Mouse (Mus musculus): Measurements from ENCODE around the gene Ubtd2. TPM values are rescaled to one million over a fixed set of nuclear protein-coding genes. Genes with fewer than 3 reads are reported as not detected.

The Ubtd2 gene
- polyA plus RNA-seq, 1 experiment from 2014 or later = 61.5 TPM

DNA sequence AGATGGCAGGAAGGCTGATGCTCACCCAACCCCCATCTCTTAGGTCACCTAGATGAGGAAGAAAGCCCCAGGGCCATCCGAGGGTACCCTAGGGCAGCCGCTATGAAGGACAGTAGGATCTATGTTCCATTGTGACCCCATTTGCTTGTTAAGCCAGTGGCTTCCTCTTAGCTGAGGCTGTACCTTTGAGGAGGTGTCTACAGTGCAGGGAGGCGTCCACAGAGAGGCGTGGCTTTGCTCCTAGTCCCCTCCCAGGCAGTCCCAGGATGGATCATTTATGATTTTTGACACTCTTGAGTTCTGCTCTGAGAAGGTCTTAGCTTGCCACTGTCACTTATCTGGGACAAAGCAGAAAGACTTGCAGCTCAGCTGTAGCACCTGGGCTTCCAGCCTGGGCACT is 83.7 kb downstream of the Ubtd2 start:
- Histone ChIP-seq H3K4me2 (replicated peaks; ENCODE audit: low read depth, low read length) (no peak overlapping the region), H3K4me3 (ENCODE audit: low read depth, low read length) (no peak overlapping the region), H3K4me1 (ENCODE audit: control insufficient read depth, insufficient read depth, low read length) (peaks cover 13% of the 10 kb centered on the region; the same call in 1 of the 2 replicates), H3K27ac (ENCODE audit: low read length) (peak overlapping the region; percentile 15; the same call in 1 of the 2 replicates), H3K27me3 (ENCODE audit: control insufficient read depth, insufficient read depth, low read length) (no peaks in the 10 kb centered on the region), H3K36me3 (ENCODE audit: control insufficient read depth, insufficient read depth, low read length) (no peaks in the 10 kb centered on the region), H3K9me3 (ENCODE audit: control insufficient read depth, low read depth, low read length) (no peaks in the 10 kb centered on the region), H3K9ac (replicated peaks; ENCODE audit: low read depth, low read length) (no peak overlapping the region)
- no peak for ATAC-seq (ENCODE audit: insufficient number of reproducible peaks, insufficient read depth, low FRiP score, low read depth)
- 76% methylated on average over 4 of the region's 4 CpGs for WGBS

DNA sequence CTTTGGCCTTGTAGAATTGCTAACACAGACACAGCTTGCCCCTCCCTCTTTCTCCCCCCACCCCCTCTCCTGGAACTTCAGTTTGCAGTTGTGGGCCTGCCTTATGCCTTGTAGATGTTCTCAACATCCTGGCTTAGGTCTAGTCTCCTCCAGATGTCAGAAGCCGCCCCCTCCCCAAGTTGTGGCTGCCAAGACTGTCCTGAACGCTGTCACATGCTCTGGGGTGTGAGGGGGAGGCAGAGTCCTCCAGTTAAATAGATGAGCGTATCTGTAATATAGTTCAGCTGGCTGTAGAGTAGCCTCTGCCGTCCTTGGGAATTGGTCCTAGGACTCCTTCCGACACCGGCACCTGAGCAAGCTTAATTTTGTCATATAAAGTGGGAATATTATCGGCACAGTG is 84.5 kb downstream of the Ubtd2 start:
- WGBS = 61% methylated on average over 7 of the region's 7 CpGs
- no peak for ATAC-seq (ENCODE audit: insufficient number of reproducible peaks, insufficient read depth, low FRiP score, low read depth)

DNA sequence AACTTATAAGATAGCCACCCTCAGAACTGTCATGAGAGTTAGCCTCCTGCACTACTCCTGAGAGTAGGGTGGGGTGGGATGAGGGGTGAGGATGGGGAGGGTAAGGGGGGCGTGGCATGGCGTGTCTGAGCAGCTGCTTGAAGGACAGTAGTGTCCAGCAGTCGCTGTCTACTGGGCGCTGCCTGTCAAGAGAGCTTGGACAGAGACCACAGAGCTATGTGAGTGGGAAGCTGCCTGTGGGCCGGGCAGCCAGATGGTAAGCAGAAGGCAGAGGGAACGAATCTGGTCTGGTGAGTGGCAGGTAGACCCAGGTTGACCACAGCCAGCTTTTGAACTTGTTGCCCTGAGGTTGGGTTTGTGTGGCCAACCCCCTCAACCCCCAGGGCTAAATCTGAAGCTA is 85.3 kb downstream of the Ubtd2 start:
- Histone ChIP-seq H3K4me1 (ENCODE audit: control insufficient read depth, insufficient read depth, low read length) (peaks cover 7% of the 10 kb centered on the region; the same call in 1 of the 2 replicates), H3K27ac (ENCODE audit: low read length) (no peak overlapping the region), H3K27me3 (ENCODE audit: control insufficient read depth, insufficient read depth, low read length) (no peaks in the 10 kb centered on the region), H3K9me3 (ENCODE audit: control insufficient read depth, low read depth, low read length) (no peaks in the 10 kb centered on the region), H3K9ac (replicated peaks; ENCODE audit: low read depth, low read length) (no peak overlapping the region), H3K4me3 (ENCODE audit: low read depth, low read length) (no peak overlapping the region), H3K36me3 (ENCODE audit: control insufficient read depth, insufficient read depth, low read length) (no peaks in the 10 kb centered on the region), H3K4me2 (replicated peaks; ENCODE audit: low read depth, low read length) (no peak overlapping the region)
- 73% methylated on average over 6 of the region's 6 CpGs for WGBS
- ATAC-seq (ENCODE audit: insufficient number of reproducible peaks, insufficient read depth, low FRiP score, low read depth) = no peak

More for the DNA sequence above, 84.5 kb downstream of the Ubtd2 start:
- no peak overlapping the region for H3K4me3 ChIP-seq (ENCODE audit: low read depth, low read length)
- H3K27me3 ChIP-seq (ENCODE audit: control insufficient read depth, insufficient read depth, low read length) = no peaks in the 10 kb centered on the region
- H3K27ac ChIP-seq (ENCODE audit: low read length) = peak overlapping the region; percentile 15; the same call in 1 of the 2 replicates
- no peak overlapping the region for H3K4me2 ChIP-seq (replicated peaks; ENCODE audit: low read depth, low read length)
- H3K36me3 ChIP-seq (ENCODE audit: control insufficient read depth, insufficient read depth, low read length) = no peaks in the 10 kb centered on the region
- H3K9me3 ChIP-seq (ENCODE audit: control insufficient read depth, low read depth, low read length) = no peaks in the 10 kb centered on the region
- H3K4me1 ChIP-seq (ENCODE audit: control insufficient read depth, insufficient read depth, low read length) = peaks cover 7% of the 10 kb centered on the region; the same call in 1 of the 2 replicates
- H3K9ac ChIP-seq (replicated peaks; ENCODE audit: low read depth, low read length) = no peak overlapping the region

DNA sequence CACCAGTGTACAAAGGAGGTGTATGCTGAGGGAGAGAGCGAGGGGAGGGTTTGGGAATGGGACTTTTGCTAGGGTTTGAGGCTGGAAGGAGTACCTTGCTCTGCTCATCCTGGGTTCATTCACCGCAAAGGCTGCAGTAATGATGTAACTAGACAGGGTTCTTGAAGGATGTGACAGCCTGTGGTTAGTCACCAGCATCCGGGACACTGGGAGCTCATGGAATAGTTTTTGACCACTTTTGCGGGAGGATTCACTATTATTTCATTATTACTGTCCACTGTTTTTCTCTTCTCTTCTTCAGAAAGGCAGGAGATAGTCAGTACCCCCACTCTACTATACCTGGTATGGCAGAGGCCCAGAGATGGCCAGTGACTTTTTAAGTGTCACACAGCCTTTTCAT is 87.0 kb downstream of the Ubtd2 start:
- no peak for ATAC-seq (ENCODE audit: insufficient number of reproducible peaks, insufficient read depth, low FRiP score, low read depth)
- Histone ChIP-seq H3K27me3 (ENCODE audit: control insufficient read depth, insufficient read depth, low read length) (no peaks in the 10 kb centered on the region), H3K4me2 (replicated peaks; ENCODE audit: low read depth, low read length) (no peak overlapping the region), H3K4me1 (ENCODE audit: control insufficient read depth, insufficient read depth, low read length) (peaks cover 7% of the 10 kb centered on the region; the same call in 1 of the 2 replicates), H3K36me3 (ENCODE audit: control insufficient read depth, insufficient read depth, low read length) (no peaks in the 10 kb centered on the region), H3K4me3 (ENCODE audit: low read depth, low read length) (no peak overlapping the region), H3K27ac (ENCODE audit: low read length) (no peak overlapping the region), H3K9ac (replicated peaks; ENCODE audit: low read depth, low read length) (no peak overlapping the region), H3K9me3 (ENCODE audit: control insufficient read depth, low read depth, low read length) (no peaks in the 10 kb centered on the region)
- WGBS = 91% methylated on average over 4 of the region's 4 CpGs

DNA sequence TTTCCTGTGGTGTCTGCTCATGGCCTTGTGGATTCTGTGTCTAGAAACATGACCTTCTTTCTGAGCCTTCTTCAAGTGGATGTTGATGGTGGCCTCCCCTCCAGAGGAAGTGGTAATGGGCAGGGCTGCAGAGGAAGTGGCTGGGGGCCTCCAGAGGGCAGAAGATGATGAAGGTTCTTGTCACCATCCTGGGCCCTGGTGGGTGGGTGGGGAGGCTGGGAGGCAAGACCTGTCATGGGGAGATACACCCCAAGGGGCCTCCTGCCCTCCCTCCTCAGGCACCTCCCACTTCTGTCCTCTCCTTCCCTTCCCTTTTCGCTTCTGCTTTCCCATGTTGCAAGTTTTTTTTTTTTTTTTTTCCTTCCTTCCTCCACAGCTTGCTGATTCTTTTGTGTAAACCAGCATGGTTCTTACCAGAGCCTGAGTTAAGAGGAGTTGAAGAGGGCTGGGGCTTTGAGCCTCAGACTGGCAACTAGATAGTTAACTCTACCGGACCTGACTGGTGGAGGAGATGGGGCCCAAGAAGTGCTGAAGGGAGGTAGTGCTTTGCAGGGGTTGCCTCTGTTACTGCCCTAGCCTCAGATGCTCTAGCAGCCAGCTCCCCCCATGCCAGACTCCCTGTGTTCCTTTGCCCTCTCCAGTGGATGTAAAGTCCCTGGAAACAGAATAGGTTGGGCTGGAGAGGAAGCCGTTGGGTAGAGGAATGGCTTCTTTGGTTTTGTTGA is 87.7 kb downstream of the Ubtd2 start:
- H3K36me3 ChIP-seq (ENCODE audit: control insufficient read depth, insufficient read depth, low read length) = no peaks in the 10 kb centered on the region
- peaks cover 7% of the 10 kb centered on the region; the same call in 1 of the 2 replicates for H3K4me1 ChIP-seq (ENCODE audit: control insufficient read depth, insufficient read depth, low read length)
- no peak overlapping the region for H3K9ac ChIP-seq (replicated peaks; ENCODE audit: low read depth, low read length)
- no peaks in the 10 kb centered on the region for H3K27me3 ChIP-seq (ENCODE audit: control insufficient read depth, insufficient read depth, low read length)
- 47% methylated on average over 3 of the region's 3 CpGs for WGBS
- H3K4me3 ChIP-seq (ENCODE audit: low read depth, low read length) = no peak overlapping the region
- H3K4me2 ChIP-seq (replicated peaks; ENCODE audit: low read depth, low read length) = no peak overlapping the region
- H3K9me3 ChIP-seq (ENCODE audit: control insufficient read depth, low read depth, low read length) = no peaks in the 10 kb centered on the region
- H3K27ac ChIP-seq (ENCODE audit: low read length) = no peak overlapping the region
- ATAC-seq (ENCODE audit: insufficient number of reproducible peaks, insufficient read depth, low FRiP score, low read depth) = peak; percentile 70; the same call in 1 of the 2 replicates

DNA sequence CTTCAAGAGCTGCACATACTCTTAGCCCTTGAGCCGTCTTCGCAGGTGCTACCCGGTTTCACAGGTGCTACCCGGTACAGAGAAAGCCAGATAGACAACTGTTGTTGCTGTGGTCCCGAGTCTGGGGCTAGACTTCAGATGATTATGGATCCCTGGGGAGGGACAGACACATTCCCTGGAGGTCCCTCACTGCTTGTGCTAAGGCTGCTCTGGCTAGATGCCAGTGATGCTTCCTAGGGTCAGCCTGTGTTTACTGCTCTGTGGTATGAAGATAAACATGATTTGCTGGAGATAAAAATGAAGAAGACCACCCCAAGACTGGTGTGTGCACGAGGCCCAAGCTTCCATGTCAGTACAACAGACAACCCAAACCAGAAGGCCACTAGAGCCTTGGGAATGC is 88.9 kb downstream of the Ubtd2 start:
- Histone ChIP-seq H3K4me2 (replicated peaks; ENCODE audit: low read depth, low read length) (no peak overlapping the region), H3K4me1 (ENCODE audit: control insufficient read depth, insufficient read depth, low read length) (peaks cover 3% of the 10 kb centered on the region; the same call in 1 of the 2 replicates), H3K9ac (replicated peaks; ENCODE audit: low read depth, low read length) (no peak overlapping the region), H3K27ac (ENCODE audit: low read length) (no peak overlapping the region), H3K36me3 (ENCODE audit: control insufficient read depth, insufficient read depth, low read length) (no peaks in the 10 kb centered on the region), H3K27me3 (ENCODE audit: control insufficient read depth, insufficient read depth, low read length) (no peaks in the 10 kb centered on the region), H3K9me3 (ENCODE audit: control insufficient read depth, low read depth, low read length) (no peaks in the 10 kb centered on the region), H3K4me3 (ENCODE audit: low read depth, low read length) (no peak overlapping the region)
- 82% methylated on average over 6 of the region's 6 CpGs for WGBS
- no peak for ATAC-seq (ENCODE audit: insufficient number of reproducible peaks, insufficient read depth, low FRiP score, low read depth)

DNA sequence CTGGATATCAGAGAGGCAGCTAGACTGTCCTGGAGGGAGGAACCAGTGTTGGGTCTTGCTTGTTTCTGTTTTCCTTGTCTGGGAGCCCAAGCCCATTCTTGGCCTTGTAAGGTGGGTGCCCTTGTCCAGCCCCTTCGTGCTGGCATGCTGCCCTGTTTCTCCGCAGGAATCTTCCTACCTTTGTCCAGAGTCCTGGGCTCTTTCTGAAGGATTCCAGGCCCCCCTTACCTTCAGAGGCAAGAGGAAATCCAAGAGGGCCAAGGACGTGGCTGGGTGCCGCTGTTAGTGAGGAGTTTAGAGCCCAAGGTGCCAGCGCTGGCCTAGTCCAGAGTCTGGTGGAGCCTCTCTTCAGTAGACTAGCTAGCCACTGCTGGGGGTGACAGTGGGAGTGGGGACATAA is 89.3 kb downstream of the Ubtd2 start:
- Histone ChIP-seq H3K9ac (replicated peaks; ENCODE audit: low read depth, low read length) (no peak overlapping the region), H3K9me3 (ENCODE audit: control insufficient read depth, low read depth, low read length) (no peaks in the 10 kb centered on the region), H3K4me1 (ENCODE audit: control insufficient read depth, insufficient read depth, low read length) (no peaks in the 10 kb centered on the region; the same call in 1 of the 2 replicates), H3K27me3 (ENCODE audit: control insufficient read depth, insufficient read depth, low read length) (no peaks in the 10 kb centered on the region), H3K36me3 (ENCODE audit: control insufficient read depth, insufficient read depth, low read length) (no peaks in the 10 kb centered on the region), H3K27ac (ENCODE audit: low read length) (no peak overlapping the region), H3K4me3 (ENCODE audit: low read depth, low read length) (no peak overlapping the region), H3K4me2 (replicated peaks; ENCODE audit: low read depth, low read length) (no peak overlapping the region)
- ATAC-seq (ENCODE audit: insufficient number of reproducible peaks, insufficient read depth, low FRiP score, low read depth) = no peak
- WGBS = 90% methylated on average over 5 of the region's 5 CpGs

DNA sequence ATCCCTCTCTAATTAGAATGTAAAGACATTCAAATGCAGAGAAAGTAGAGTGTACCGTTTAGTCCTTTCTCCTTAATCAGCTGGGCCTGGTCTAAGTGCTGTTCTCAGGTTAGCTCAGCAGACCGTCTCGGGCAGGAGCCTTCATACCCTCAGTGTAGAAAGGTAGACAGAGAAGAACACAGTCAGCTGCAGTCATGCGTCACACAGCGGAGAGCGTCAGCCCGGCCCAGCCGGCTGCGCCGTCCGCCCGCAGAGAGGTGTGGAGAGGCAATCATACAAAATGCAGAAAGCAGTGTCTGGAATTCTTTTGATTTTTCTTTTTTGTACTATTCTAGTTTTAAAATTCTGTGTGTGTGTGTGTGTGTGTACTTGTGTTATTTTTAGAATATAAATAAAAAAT is 90.4 kb downstream of the Ubtd2 start:
- no peak overlapping the region for H3K4me2 ChIP-seq (replicated peaks; ENCODE audit: low read depth, low read length)
- no peaks in the 10 kb centered on the region for H3K36me3 ChIP-seq (ENCODE audit: control insufficient read depth, insufficient read depth, low read length)
- H3K4me1 ChIP-seq (ENCODE audit: control insufficient read depth, insufficient read depth, low read length) = no peaks in the 10 kb centered on the region; the same call in none of the 2 replicates
- no peak overlapping the region for H3K27ac ChIP-seq (ENCODE audit: low read length)
- no peak overlapping the region for H3K4me3 ChIP-seq (ENCODE audit: low read depth, low read length)
- no peak for ATAC-seq (ENCODE audit: insufficient number of reproducible peaks, insufficient read depth, low FRiP score, low read depth)
- H3K9ac ChIP-seq (replicated peaks; ENCODE audit: low read depth, low read length) = no peak overlapping the region
- no peaks in the 10 kb centered on the region for H3K9me3 ChIP-seq (ENCODE audit: control insufficient read depth, low read depth, low read length)
- no peaks in the 10 kb centered on the region for H3K27me3 ChIP-seq (ENCODE audit: control insufficient read depth, insufficient read depth, low read length)
- WGBS = 80% methylated on average over 12 of the region's 12 CpGs

DNA sequence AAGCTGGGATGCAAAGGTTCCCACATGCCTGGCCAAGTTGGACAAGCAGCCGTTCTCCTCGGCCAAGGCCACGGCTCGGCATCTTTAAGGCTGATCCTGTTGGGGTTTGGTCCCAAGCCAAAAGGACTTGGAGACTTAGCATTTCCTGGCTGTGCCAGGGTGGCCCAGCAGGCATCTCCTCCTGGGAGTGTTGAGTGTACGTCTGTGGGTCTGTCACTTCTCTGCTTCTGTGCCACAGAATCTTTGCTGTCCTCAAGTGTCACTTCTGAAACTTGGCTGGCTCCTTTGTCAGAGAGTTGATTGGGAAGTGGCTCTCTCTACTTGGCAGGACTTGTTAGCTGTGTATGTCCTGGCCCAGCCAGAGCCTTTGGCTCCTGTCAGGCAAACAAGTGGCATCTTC is 91.3 kb downstream of the Ubtd2 start:
- no peak overlapping the region for H3K27ac ChIP-seq (ENCODE audit: low read length)
- no peaks in the 10 kb centered on the region for H3K36me3 ChIP-seq (ENCODE audit: control insufficient read depth, insufficient read depth, low read length)
- 84% methylated on average over 5 of the region's 5 CpGs for WGBS
- H3K9me3 ChIP-seq (ENCODE audit: control insufficient read depth, low read depth, low read length) = no peaks in the 10 kb centered on the region
- H3K4me2 ChIP-seq (replicated peaks; ENCODE audit: low read depth, low read length) = no peak overlapping the region
- H3K4me1 ChIP-seq (ENCODE audit: control insufficient read depth, insufficient read depth, low read length) = peaks cover 9% of the 10 kb centered on the region
- H3K4me3 ChIP-seq (ENCODE audit: low read depth, low read length) = no peak overlapping the region
- no peak for ATAC-seq (ENCODE audit: insufficient number of reproducible peaks, insufficient read depth, low FRiP score, low read depth)
- no peaks in the 10 kb centered on the region for H3K27me3 ChIP-seq (ENCODE audit: control insufficient read depth, insufficient read depth, low read length)
- no peak overlapping the region for H3K9ac ChIP-seq (replicated peaks; ENCODE audit: low read depth, low read length)
